Mouse (Mus musculus) telencephalon, adult 2 months (tissue): Measurements from ENCODE around the gene Abcg4.
A peak's percentile ranks its signal among the peaks of the same experiment; 100 is the strongest.
"Not testable (repeated sequence)": the region's sequence is repeated elsewhere in the genome, so short reads cannot be mapped to it uniquely, and the experiment has no call there.

Experiments used
- DNase-seq: peaks from one replicate; pipeline ENCODE4 v3.0.0-alpha.2; 2011; ENCODE audit warnings: low read depth, low spot score

Abcg4 gene

GRCm38 (mm10) chr9:44319887-44320798 is 31.7 kb upstream of the Abcg4 start, which contains the start of gene C2cd2l:
C2cd2l (minus strand) TSS chr9:44320285.
- peak; percentile 98 for DNase-seq

GRCm38 (mm10) chr9:44319105-44319886 is 30.9 kb upstream of the Abcg4 start:
- DNase-seq, result no peak

GRCm38 (mm10) chr9:44318826-44319095 is 30.3 kb upstream of the Abcg4 start:
- no peak for DNase-seq

- no peak for DNase-seq
These were observed 29.8 kb upstream of the Abcg4 start for GRCm38 (mm10) chr9:44318076-44318825.

- no peak for DNase-seq
These were observed 29.0 kb upstream of the Abcg4 start for GRCm38 (mm10) chr9:44317452-44317851.

GRCm38 (mm10) chr9:44314910-44315309 is 26.5 kb upstream of the Abcg4 start:
- DNase-seq, result no peak

- DNase-seq, result no peak
These were observed 25.8 kb upstream of the Abcg4 start for GRCm38 (mm10) chr9:44314257-44314547.

- DNase-seq, result peak; percentile 78
These were observed 25.3 kb upstream of the Abcg4 start for GRCm38 (mm10) chr9:44313476-44314256.

- DNase-seq, result no peak
These were observed 23.0 kb upstream of the Abcg4 start for GRCm38 (mm10) chr9:44311136-44312134.

GRCm38 (mm10) chr9:44310750-44311135 is 22.3 kb upstream of the Abcg4 start:
- DNase-seq, result no peak

GRCm38 (mm10) chr9:44309756-44310155 is 21.3 kb upstream of the Abcg4 start:
- no peak for DNase-seq

GRCm38 (mm10) chr9:44307248-44307647 is 18.8 kb upstream of the Abcg4 start:
- no peak for DNase-seq

GRCm38 (mm10) chr9:44306532-44306931 is 18.1 kb upstream of the Abcg4 start:
- DNase-seq, result no peak

GRCm38 (mm10) chr9:44305466-44306079 is 17.2 kb upstream of the Abcg4 start, which contains the start of gene Hinfp:
Hinfp (minus strand) TSS chr9:44305671.
- DNase-seq, result peak; percentile 99

- DNase-seq, result not testable (repeated sequence)
These were observed 11.6 kb upstream of the Abcg4 start for GRCm38 (mm10) chr9:44300001-44300400.

GRCm38 (mm10) chr9:44292490-44292889 is 4.1 kb upstream of the Abcg4 start:
- no peak for DNase-seq

- no peak for DNase-seq
These were observed 510 bp upstream of the Abcg4 start for GRCm38 (mm10) chr9:44288959-44289291.

- no peak for DNase-seq
These were observed 877 bp downstream of the Abcg4 start for GRCm38 (mm10) chr9:44287401-44288075.

- no peak for DNase-seq
These were observed 1.4 kb downstream of the Abcg4 start for GRCm38 (mm10) chr9:44287003-44287400.
